Mouse (Mus musculus) bone marrow macrophage, adult 2 months (primary cell): ENCODE data around the gene Ctnna3.

Experiments used
- CTCF ChIP-seq: IDR thresholded peaks from 2 replicates; pipeline ENCODE4 v1.5.1; 2012; ENCODE audit warnings: low read depth, mild to moderate bottlenecking, low read length, moderate library complexity
- POLR2A ChIP-seq: IDR thresholded peaks from 2 replicates; pipeline ENCODE4 v1.6.1; 2012; ENCODE audit warnings: mild to moderate bottlenecking, low read depth, low read length, borderline replicate concordance

- TF ChIP-seq POLR2A (no peak), CTCF (no peak)
Observed at GRCm38 (mm10) chr10:64086567-64087391, 656.9 kb downstream of the Ctnna3 start.
